Mouse (Mus musculus) megakaryocyte, embryonic 14.5 days (primary cell): ENCODE results near the gene Epb41l4b.

Source experiments
- FLI1 ChIP-seq: IDR thresholded peaks from 2 replicates; pipeline ENCODE4 v1.6.1; 2012; ENCODE audit warnings: low read length, inconsistent platforms, mixed read lengths
- GATA1 ChIP-seq: IDR thresholded peaks from 3 replicates; pipeline ENCODE4 v1.6.1; 2012; ENCODE audit warnings: mixed read lengths, low read length, inconsistent platforms, borderline replicate concordance

GRCm38 (mm10) chr4:57191543-57192283, 48.5 kb upstream of the Epb41l4b start:
- TF ChIP-seq GATA1 (no peak), FLI1 (no peak)
